Mouse (Mus musculus): ENCODE data around the gene Por. TPM values are rescaled to one million over a fixed set of nuclear protein-coding genes. Genes with fewer than 3 reads are reported as not detected.

The Por gene
- total and polyA plus RNA-seq, 2 experiments from 2014 or later: 44.9 to 71.7 TPM

DNA sequence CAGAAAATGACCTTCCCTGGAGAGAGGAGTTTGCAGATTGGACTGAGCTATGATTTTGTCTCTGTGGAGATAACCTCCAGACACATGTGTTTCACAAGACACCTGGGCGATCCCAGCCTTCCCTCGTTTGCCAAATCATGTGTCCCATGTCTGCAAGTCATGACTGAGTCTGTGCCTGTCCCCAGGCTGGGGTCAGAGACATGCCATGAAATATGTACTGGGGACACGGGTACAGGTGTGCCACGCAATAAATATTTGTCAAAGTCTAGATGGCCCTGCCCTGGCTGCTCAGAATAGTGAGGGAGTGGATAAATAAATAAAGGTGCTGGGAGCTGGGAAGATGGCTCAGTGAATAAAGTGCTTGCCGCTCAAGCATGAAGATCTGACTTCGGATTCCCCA lies 23.8 kb upstream of the Por start:
- TF ChIP-seq EP300 (IDR thresholded peaks at IDR 0.05; ENCODE audit: low read depth) (no peak), CTCF (IDR thresholded peaks at IDR 0.05; ENCODE audit: low read depth) (no peak)
- ATAC-seq (ENCODE audit: insufficient read depth, low read depth): no peak
- no peaks in the 10 kb centered on the region for H3K4me1 ChIP-seq (ENCODE audit: control insufficient read depth, insufficient read depth)
- H3K4me3 ChIP-seq (ENCODE audit: low read depth, low read length): no peak overlapping the region
- H3K9ac ChIP-seq (replicated peaks; ENCODE audit: low read depth, low read length): no peak overlapping the region
- no peaks in the 10 kb centered on the region for H3K27me3 ChIP-seq (ENCODE audit: control insufficient read depth, insufficient read depth, low read length)
- H3K27ac ChIP-seq (ENCODE audit: low read depth): no peak overlapping the region
- 81% methylated on average over 6 of the region's 6 CpGs for WGBS
- H3K36me3 ChIP-seq (replicated peaks; ENCODE audit: control insufficient read depth, insufficient read depth, low read length): no peaks in the 10 kb centered on the region
- no peaks in the 10 kb centered on the region for H3K9me3 ChIP-seq (replicated peaks; ENCODE audit: control insufficient read depth, low read length)
- no peak for DNase-seq (ENCODE audit: low spot score)
- H3K4me2 ChIP-seq (ENCODE audit: low read depth, low read length): no peak overlapping the region

DNA sequence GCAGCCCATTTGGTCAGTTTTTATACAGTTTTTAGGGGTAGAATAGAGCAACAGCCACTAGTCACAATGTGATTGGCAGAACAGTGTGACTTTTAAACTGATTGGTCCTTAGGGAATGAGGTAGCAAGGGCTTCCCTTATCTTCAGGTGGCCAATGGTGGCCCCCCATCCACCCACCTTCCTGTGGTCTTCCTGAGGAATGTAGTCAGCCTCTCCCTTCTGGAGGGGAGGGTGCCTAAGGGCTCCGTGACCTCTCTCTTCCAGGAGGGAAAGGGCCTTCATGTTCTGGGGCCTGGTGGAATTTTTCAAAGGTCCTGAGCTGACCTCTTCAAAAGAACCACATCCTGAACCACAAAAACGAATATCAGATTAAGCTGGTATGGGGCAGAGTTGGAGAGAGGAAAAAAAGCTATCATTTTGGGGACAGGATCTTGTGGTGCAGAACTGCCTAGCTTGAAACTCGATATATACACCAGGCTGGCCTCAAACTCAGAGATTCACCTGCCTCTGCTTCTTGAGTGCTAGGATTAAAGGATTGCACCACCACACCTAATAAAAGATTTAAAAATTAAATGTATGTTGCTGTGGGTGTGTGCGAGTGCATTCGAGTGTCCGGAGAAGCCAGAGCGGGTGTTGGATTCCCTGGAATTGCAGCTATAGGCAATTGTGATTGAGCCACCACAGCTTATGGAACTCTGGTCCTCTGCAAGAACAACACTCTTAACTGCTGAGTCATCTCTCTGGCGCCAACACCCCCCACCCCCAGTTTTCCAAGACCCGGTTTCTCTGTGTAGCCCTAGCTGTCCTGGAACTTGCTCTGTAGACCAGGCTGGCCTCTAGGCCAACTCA lies 21.1 kb upstream of the Por start:
- WGBS: 72% methylated on average over 9 of the region's 9 CpGs
- ATAC-seq (ENCODE audit: insufficient read depth, low read depth): no peak
- no peaks in the 10 kb centered on the region for H3K36me3 ChIP-seq (replicated peaks; ENCODE audit: control insufficient read depth, insufficient read depth, low read length)
- H3K4me1 ChIP-seq (ENCODE audit: control insufficient read depth, insufficient read depth): no peaks in the 10 kb centered on the region
- no peak for TF ChIP-seq EP300 (IDR thresholded peaks at IDR 0.05; ENCODE audit: low read depth)
- no peak for TF ChIP-seq CTCF (IDR thresholded peaks at IDR 0.05; ENCODE audit: low read depth)
- H3K4me3 ChIP-seq (ENCODE audit: low read depth, low read length): no peak overlapping the region
- H3K9ac ChIP-seq (replicated peaks; ENCODE audit: low read depth, low read length): no peak overlapping the region
- DNase-seq (ENCODE audit: low spot score): no peak
- no peak overlapping the region for H3K27ac ChIP-seq (ENCODE audit: low read depth)
- no peak overlapping the region for H3K4me2 ChIP-seq (ENCODE audit: low read depth, low read length)
- no peaks in the 10 kb centered on the region for H3K9me3 ChIP-seq (replicated peaks; ENCODE audit: control insufficient read depth, low read length)
- no peaks in the 10 kb centered on the region for H3K27me3 ChIP-seq (ENCODE audit: control insufficient read depth, insufficient read depth, low read length)

DNA sequence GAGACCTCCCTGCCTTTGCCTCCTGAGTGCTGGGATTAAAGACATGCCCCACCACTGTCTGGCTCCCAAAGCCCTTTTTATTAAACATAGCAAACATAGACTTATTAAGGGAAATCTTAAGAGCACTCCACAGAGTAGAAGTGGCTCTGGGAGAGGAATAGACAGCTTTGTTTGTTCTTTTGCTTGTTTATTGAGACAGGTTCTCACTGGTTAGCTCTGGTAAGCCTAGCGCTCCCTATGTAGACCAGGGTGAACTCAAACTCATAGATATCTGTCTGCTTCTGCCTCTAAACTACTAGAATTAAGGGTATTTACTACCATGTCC lies 20.6 kb upstream of the Por start:
- H3K9ac ChIP-seq (replicated peaks; ENCODE audit: low read depth, low read length): no peak overlapping the region
- ATAC-seq (ENCODE audit: insufficient read depth, low read depth) (no peak), DNase-seq (ENCODE audit: low spot score) (no peak)
- no peak overlapping the region for H3K27ac ChIP-seq (ENCODE audit: low read depth)
- no peaks in the 10 kb centered on the region for H3K27me3 ChIP-seq (ENCODE audit: control insufficient read depth, insufficient read depth, low read length)
- no peak overlapping the region for H3K4me2 ChIP-seq (ENCODE audit: low read depth, low read length)
- WGBS: 90% methylated on average over 1 of the region's 1 CpGs
- H3K36me3 ChIP-seq (replicated peaks; ENCODE audit: control insufficient read depth, insufficient read depth, low read length): no peaks in the 10 kb centered on the region
- H3K4me1 ChIP-seq (ENCODE audit: control insufficient read depth, insufficient read depth): no peaks in the 10 kb centered on the region
- TF ChIP-seq EP300 (IDR thresholded peaks at IDR 0.05; ENCODE audit: low read depth): no peak
- TF ChIP-seq CTCF (IDR thresholded peaks at IDR 0.05; ENCODE audit: low read depth): no peak
- H3K9me3 ChIP-seq (replicated peaks; ENCODE audit: control insufficient read depth, low read length): no peaks in the 10 kb centered on the region
- no peak overlapping the region for H3K4me3 ChIP-seq (ENCODE audit: low read depth, low read length)

DNA sequence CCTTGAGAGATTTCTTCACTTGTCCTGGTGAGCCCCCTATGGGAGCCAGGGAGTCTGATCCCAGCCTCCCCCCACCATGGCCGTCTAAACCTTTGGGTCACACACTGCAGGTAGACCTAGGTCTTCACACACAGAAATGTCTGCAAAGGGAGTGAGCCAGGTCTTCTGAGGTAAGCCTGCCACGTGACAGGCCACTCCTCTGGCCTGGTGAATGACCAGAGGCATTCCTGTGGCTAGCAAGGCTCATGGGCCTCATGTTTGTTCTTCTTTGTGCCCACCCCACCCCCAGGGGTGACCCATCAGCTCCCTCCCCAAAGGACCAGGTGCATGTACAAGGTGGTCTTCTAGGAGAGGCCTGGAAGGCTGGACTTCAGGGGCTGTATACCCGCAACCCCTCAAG lies 18.3 kb upstream of the Por start:
- no peak overlapping the region for H3K4me2 ChIP-seq (ENCODE audit: low read depth, low read length)
- H3K27ac ChIP-seq (ENCODE audit: low read depth): no peak overlapping the region
- no peak for TF ChIP-seq EP300 (IDR thresholded peaks at IDR 0.05; ENCODE audit: low read depth)
- H3K27me3 ChIP-seq (ENCODE audit: control insufficient read depth, insufficient read depth, low read length): no peaks in the 10 kb centered on the region
- H3K4me1 ChIP-seq (ENCODE audit: control insufficient read depth, insufficient read depth): no peaks in the 10 kb centered on the region
- no peak overlapping the region for H3K9ac ChIP-seq (replicated peaks; ENCODE audit: low read depth, low read length)
- H3K4me3 ChIP-seq (ENCODE audit: low read depth, low read length): no peak overlapping the region
- no peak for DNase-seq (ENCODE audit: low spot score)
- no peak for ATAC-seq (ENCODE audit: insufficient read depth, low read depth)
- no peaks in the 10 kb centered on the region for H3K9me3 ChIP-seq (replicated peaks; ENCODE audit: control insufficient read depth, low read length)
- WGBS: 68% methylated on average over 3 of the region's 3 CpGs
- H3K36me3 ChIP-seq (replicated peaks; ENCODE audit: control insufficient read depth, insufficient read depth, low read length): no peaks in the 10 kb centered on the region

DNA sequence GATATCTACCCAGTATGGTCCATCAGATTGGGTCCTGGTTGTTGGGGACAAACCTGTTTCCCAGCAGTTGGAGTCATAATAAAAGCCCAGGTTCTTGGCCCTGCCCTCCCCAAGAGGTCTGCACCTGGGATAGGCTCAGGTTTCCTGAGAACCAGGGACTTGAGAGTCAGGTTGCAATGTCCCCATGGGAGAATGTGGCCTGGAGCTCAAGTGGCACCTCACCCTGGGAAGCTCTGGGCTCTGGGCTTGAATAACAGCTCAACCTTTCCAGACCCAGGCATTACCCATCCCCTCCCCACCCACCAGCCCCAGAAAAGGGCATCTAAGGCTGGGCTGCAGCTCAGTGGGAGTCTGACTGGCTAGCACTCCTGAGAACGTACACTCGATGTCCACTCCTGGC lies 16.6 kb upstream of the Por start:
- Histone ChIP-seq H3K27me3 (ENCODE audit: control insufficient read depth, insufficient read depth, low read length) (no peaks in the 10 kb centered on the region), H3K27ac (ENCODE audit: low read depth) (no peak overlapping the region), H3K4me2 (ENCODE audit: low read depth, low read length) (no peak overlapping the region), H3K4me1 (ENCODE audit: control insufficient read depth, insufficient read depth) (no peaks in the 10 kb centered on the region), H3K9me3 (replicated peaks; ENCODE audit: control insufficient read depth, low read length) (no peaks in the 10 kb centered on the region), H3K9ac (replicated peaks; ENCODE audit: low read depth, low read length) (no peak overlapping the region), H3K36me3 (replicated peaks; ENCODE audit: control insufficient read depth, insufficient read depth, low read length) (no peaks in the 10 kb centered on the region), H3K4me3 (ENCODE audit: low read depth, low read length) (no peak overlapping the region)
- DNase-seq (ENCODE audit: low spot score) (no peak), ATAC-seq (ENCODE audit: insufficient read depth, low read depth) (no peak)
- TF ChIP-seq EP300 (IDR thresholded peaks at IDR 0.05; ENCODE audit: low read depth): no peak
- TF ChIP-seq CTCF (IDR thresholded peaks at IDR 0.05; ENCODE audit: low read depth): no peak
- 69% methylated on average over 2 of the region's 2 CpGs for WGBS

DNA sequence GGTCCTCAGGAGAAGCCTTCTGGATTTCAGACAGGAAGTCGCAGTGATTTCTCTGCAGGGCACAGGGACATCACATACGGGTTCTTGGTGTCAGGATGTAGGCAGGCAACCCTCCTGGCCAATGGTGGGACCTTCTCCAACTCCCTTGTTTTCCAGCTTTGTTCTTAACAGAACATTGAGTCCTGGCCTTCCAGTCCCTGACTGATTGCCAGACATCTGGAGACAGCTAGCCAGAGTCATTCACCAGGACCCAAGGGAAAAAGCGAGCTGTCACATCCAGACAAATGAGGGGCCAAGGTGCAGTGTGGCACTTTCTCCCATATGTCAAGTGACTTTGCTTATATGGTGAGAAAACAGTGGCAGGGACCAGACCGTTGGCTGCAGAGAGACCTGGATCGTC lies 13.8 kb upstream of the Por start:
- no peaks in the 10 kb centered on the region for H3K36me3 ChIP-seq (replicated peaks; ENCODE audit: control insufficient read depth, insufficient read depth, low read length)
- H3K4me1 ChIP-seq (ENCODE audit: control insufficient read depth, insufficient read depth): no peaks in the 10 kb centered on the region
- H3K4me3 ChIP-seq (ENCODE audit: low read depth, low read length): no peak overlapping the region
- no peak for ATAC-seq (ENCODE audit: insufficient read depth, low read depth)
- H3K9ac ChIP-seq (replicated peaks; ENCODE audit: low read depth, low read length): no peak overlapping the region
- DNase-seq (ENCODE audit: low spot score): no peak
- H3K27me3 ChIP-seq (ENCODE audit: control insufficient read depth, insufficient read depth, low read length): no peaks in the 10 kb centered on the region
- H3K27ac ChIP-seq (ENCODE audit: low read depth): no peak overlapping the region
- TF ChIP-seq EP300 (IDR thresholded peaks at IDR 0.05; ENCODE audit: low read depth) (no peak), CTCF (IDR thresholded peaks at IDR 0.05; ENCODE audit: low read depth) (no peak)
- no peaks in the 10 kb centered on the region for H3K9me3 ChIP-seq (replicated peaks; ENCODE audit: control insufficient read depth, low read length)
- no peak overlapping the region for H3K4me2 ChIP-seq (ENCODE audit: low read depth, low read length)
- 71% methylated on average over 5 of the region's 5 CpGs for WGBS

All from heart, postnatal 0 days (tissue).